Mouse (Mus musculus) embryonic stem cell, embryonic (primary cell): ENCODE measurements around the gene Armc6.

Source experiments
- CTCF ChIA-PET, 4 experiments: fragments of 300-600 bp in 2 of 4; fragments of 350-600 bp in 2 of 4; sonication (Branson Sonifier 250); formaldehyde crosslinking; loops; one replicate each; lab custom pipeline; 2022; ENCODE audit warnings: inconsistent platforms in 2 of 4; lab: Charles Lee
- POLR2A ChIA-PET, 4 experiments: fragments of 300-600 bp in 2 of 4; fragments of 350-600 bp in 2 of 4; sonication (Branson Sonifier 250); formaldehyde crosslinking; loops; one replicate each; lab custom pipeline; 2022; ENCODE audit warnings: antibody characterized with exemption in 4 of 4, inconsistent platforms in 1 of 4; lab: Charles Lee

The Armc6 gene

GRCm38 (mm10) chr8:70234080-70234780 is at the start of gene Armc6, which contains the start of gene Sugp2:
Gene Armc6 (minus strand): TSS chr8:70234466.
Gene Sugp2 (plus strand): TSS chr8:70234226.
- ChIA-PET CTCF (no interaction called here), POLR2A (interaction anchor here in 2 of 4 experiments (0.6 to 3.3 kb wide), 7 partner anchors 22 to 118 kb away, joined by 3 to 22 read pairs (median 3); partner anchors contain the start of genes Cope (in 1 of the 2), Ddx49 (in 1 of the 2), Slc25a42 (in 1 of the 2) and Upf1 (in 1 of the 2))

GRCm38 (mm10) chr8:70283136-70284077 is 49.1 kb upstream of the Armc6 start:
- ChIA-PET POLR2A (interaction anchor here (0.6 to 14.3 kb wide), 47 partner anchors 10 to 619 kb away, joined by 3 to 118 read pairs (median 4); partner anchors contain the start of genes Slc25a42 (in 2 of the 4), Upf1 (in 2 of the 4), Rex1bd (in 1 of the 4) and Tm6sf2 (in 1 of the 4)), CTCF (interaction anchor here (0.6 to 3.0 kb wide), 39 partner anchors 9 to 1451 kb away, joined by 3 to 15 read pairs (median 4); partner anchors contain the start of genes Slc25a42 (in 2 of the 4), Cers1 (in 1 of the 4), Comp (in 1 of the 4) and Cope (in 1 of the 4))

- POLR2A ChIA-PET: interaction anchor here (0.6 to 14.3 kb wide), 41 partner anchors 9 to 619 kb away, joined by 3 to 118 read pairs (median 4); partner anchors contain the start of genes Slc25a42 (in 2 of the 4), Upf1 (in 2 of the 4), Rex1bd (in 1 of the 4) and Tm6sf2 (in 1 of the 4)
Observed at GRCm38 (mm10) chr8:70282603-70283135, 48.4 kb upstream of the Armc6 start, which contains the start of gene Homer3. Gene Homer3 (plus strand): TSS chr8:70282827.

GRCm38 (mm10) chr8:70281001-70281400 is 46.7 kb upstream of the Armc6 start:
- POLR2A ChIA-PET: interaction anchor here in 3 of 4 experiments (0.5 to 14.3 kb wide), 14 partner anchors 8 to 1219 kb away, joined by 3 to 118 read pairs (median 3); partner anchors contain the start of genes Ell (in 1 of the 3) and Slc25a42 (in 1 of the 3)

More at GRCm38 (mm10) chr8:70282603-70283135, 48.4 kb upstream of the Armc6 start, which contains the start of gene Homer3:
- CTCF ChIA-PET: interaction anchor here (0.6 to 3.0 kb wide), 29 partner anchors 9 to 1049 kb away, joined by 3 to 15 read pairs (median 4); partner anchors contain the start of genes Cers1 (in 1 of the 4), Comp (in 1 of the 4), Cope (in 1 of the 4) and Ddx49 (in 1 of the 4)

GRCm38 (mm10) chr8:70279266-70279665 is 45.0 kb upstream of the Armc6 start:
- CTCF ChIA-PET: interaction anchor here in 2 of 4 experiments (1.0 to 1.5 kb wide), 2 partner anchors 9 to 10 kb away, joined by 3 to 5 read pairs; no protein-coding TSS in a partner anchor
- POLR2A ChIA-PET: interaction anchor here in 2 of 4 experiments (0.9 to 14.3 kb wide), 10 partner anchors 8 to 52 kb away, joined by 3 to 118 read pairs (median 4); no protein-coding TSS in a partner anchor

More at GRCm38 (mm10) chr8:70281001-70281400, 46.7 kb upstream of the Armc6 start:
- CTCF ChIA-PET: interaction anchor here in 3 of 4 experiments (0.6 to 3.0 kb wide), 5 partner anchors 11 to 396 kb away, joined by 3 to 12 read pairs (median 4); no protein-coding TSS in a partner anchor

GRCm38 (mm10) chr8:70278175-70278574 is 43.9 kb upstream of the Armc6 start:
- ChIA-PET POLR2A (interaction anchor here in 2 of 4 experiments (0.5 to 14.3 kb wide), 11 partner anchors 9 to 261 kb away, joined by 3 to 118 read pairs (median 4); partner anchors contain the start of gene Ell (in 1 of the 2)), CTCF (interaction anchor here in 2 of 4 experiments (0.7 to 1.1 kb wide), 4 partner anchors 9 to 33 kb away, joined by 3 to 6 read pairs (median 3); no protein-coding TSS in a partner anchor)

GRCm38 (mm10) chr8:70276476-70276875 is 42.2 kb upstream of the Armc6 start:
- ChIA-PET POLR2A (interaction anchor here in 2 of 4 experiments (0.6 to 14.3 kb wide), 7 partner anchors 7 to 64 kb away, joined by 3 to 118 read pairs (median 3); partner anchors contain the start of gene Slc25a42 (in 1 of the 2)), CTCF (interaction anchor here in 1 of 4 experiments (0.6 kb wide), 1 partner anchor 575 kb away, joined by 4 read pairs; no protein-coding TSS in a partner anchor)

GRCm38 (mm10) chr8:70274350-70274749 is 40.1 kb upstream of the Armc6 start:
- ChIA-PET CTCF (interaction anchor here in 3 of 4 experiments (0.6 to 1.7 kb wide), 5 partner anchors 8 to 373 kb away, joined by 3 to 9 read pairs (median 4); partner anchors contain the start of gene Homer3 (in 1 of the 3)), POLR2A (interaction anchor here in 3 of 4 experiments (0.6 to 7.0 kb wide), 25 partner anchors 7 to 427 kb away, joined by 3 to 88 read pairs (median 4); partner anchors contain the start of genes Homer3 (in 3 of the 3), Jund (in 1 of the 3), Klhl26 (in 1 of the 3) and Slc25a42 (in 1 of the 3))

GRCm38 (mm10) chr8:70272949-70273348 is 38.7 kb upstream of the Armc6 start:
- ChIA-PET CTCF (interaction anchor here in 3 of 4 experiments (0.5 to 1.7 kb wide), 5 partner anchors 9 to 88 kb away, joined by 3 to 7 read pairs (median 3); partner anchors contain the start of gene Homer3 (in 1 of the 3)), POLR2A (interaction anchor here (0.5 to 7.0 kb wide), 39 partner anchors 8 to 426 kb away, joined by 3 to 88 read pairs (median 4); partner anchors contain the start of genes Homer3 (in 3 of the 4), Jund (in 2 of the 4), Slc25a42 (in 2 of the 4) and Upf1 (in 2 of the 4))

GRCm38 (mm10) chr8:70268799-70269565 is 34.7 kb upstream of the Armc6 start:
- ChIA-PET CTCF (interaction anchor here (0.6 to 3.5 kb wide), 36 partner anchors 8 to 432 kb away, joined by 3 to 15 read pairs (median 4); partner anchors contain the start of gene Homer3 (in 4 of the 4)), POLR2A (interaction anchor here (0.6 to 7.0 kb wide), 30 partner anchors 11 to 292 kb away, joined by 3 to 118 read pairs (median 4); partner anchors contain the start of genes Homer3 (in 2 of the 4), Slc25a42 (in 2 of the 4), Upf1 (in 2 of the 4) and Tmem161a (in 1 of the 4))

- ChIA-PET POLR2A (interaction anchor here in 3 of 4 experiments (0.8 to 7.0 kb wide), 13 partner anchors 10 to 96 kb away, joined by 3 to 118 read pairs (median 5); partner anchors contain the start of genes Homer3 (in 2 of the 3) and Tmem161a (in 1 of the 3)), CTCF (interaction anchor here (0.7 to 3.5 kb wide), 14 partner anchors 10 to 313 kb away, joined by 3 to 15 read pairs (median 4); partner anchors contain the start of gene Homer3 (in 4 of the 4))
Observed at GRCm38 (mm10) chr8:70268311-70268710, 34.0 kb upstream of the Armc6 start.

- ChIA-PET POLR2A (interaction anchor here in 2 of 4 experiments (0.7 to 6.6 kb wide), 11 partner anchors 10 to 258 kb away, joined by 3 to 118 read pairs (median 4); partner anchors contain the start of genes Homer3 (in 1 of the 2) and Tmem161a (in 1 of the 2)), CTCF (interaction anchor here (0.7 to 3.5 kb wide), 7 partner anchors 11 to 314 kb away, joined by 3 to 15 read pairs (median 3); partner anchors contain the start of gene Homer3 (in 2 of the 4))
Observed at GRCm38 (mm10) chr8:70267674-70268073, 33.4 kb upstream of the Armc6 start.

GRCm38 (mm10) chr8:70259043-70259442 is 24.8 kb upstream of the Armc6 start:
- ChIA-PET CTCF (interaction anchor here in 1 of 4 experiments (0.8 to 2.1 kb wide), 3 partner anchors 10 to 72 kb away, joined by 3 to 7 read pairs (median 4); no protein-coding TSS in a partner anchor), POLR2A (interaction anchor here in 3 of 4 experiments (0.7 to 2.8 kb wide), 8 partner anchors 10 to 93 kb away, joined by 3 to 9 read pairs (median 4); no protein-coding TSS in a partner anchor)

- CTCF ChIA-PET: interaction anchor here in 2 of 4 experiments (0.5 to 2.1 kb wide), 6 partner anchors 11 to 1050 kb away, joined by 3 to 7 read pairs (median 4); partner anchors contain the start of gene Zfp930 (in 1 of the 2)
- POLR2A ChIA-PET: interaction anchor here in 3 of 4 experiments (0.5 to 2.8 kb wide), 11 partner anchors 8 to 512 kb away, joined by 3 to 9 read pairs (median 3); no protein-coding TSS in a partner anchor
Observed at GRCm38 (mm10) chr8:70258600-70258999, 24.3 kb upstream of the Armc6 start.
